Comparison of ENCODE assay signal across 31 mouse cellular contexts in the genomic region with DNA sequence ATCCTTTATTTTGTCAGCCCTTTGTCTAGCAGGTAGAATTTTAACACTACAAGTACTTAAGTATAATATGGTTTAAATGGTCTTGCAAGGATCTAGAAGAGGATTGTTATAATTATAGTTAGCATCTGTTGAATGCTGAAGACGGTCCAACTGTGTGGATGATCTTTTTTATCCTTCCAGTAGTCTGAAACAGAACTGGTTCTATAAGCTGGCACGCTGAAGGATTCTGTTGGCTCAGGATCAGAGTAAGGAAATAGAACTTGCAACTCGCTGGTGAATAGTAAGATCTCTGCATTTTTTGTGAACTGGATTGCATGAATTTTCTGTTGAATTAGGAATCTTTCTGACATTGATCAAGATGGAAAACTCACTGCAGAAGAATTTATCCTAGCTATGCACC.
DNase-seq lines count a peak whose midpoint lies in the region; ATAC-seq and TF ChIP-seq lines count a peak whose summit lies in the region.
"Had no signal": no experiment of that assay in that cellular context is flagged by ENCODE, and none has a peak within 500 bp of the region (broad histone marks: within the 10 kb centered on the region; RNA-seq: fewer than 3 reads in every experiment).

No protein-coding gene starts in this region.

- H3K9me3 ChIP-seq in forebrain, postnatal 0 days (ENCODE audit: low read length) = no peaks in the 10 kb centered on the region
- no peaks in the 10 kb centered on the region for H3K9me3 ChIP-seq in forebrain, embryonic 13.5 days (replicated peaks)
- H3K9me3 ChIP-seq: embryonic facial prominence, embryonic 10.5 days; embryonic facial prominence, embryonic 13.5 days; forebrain, embryonic 12.5 days; G1E; heart, embryonic 15.5 days; hindbrain, embryonic 13.5 days had no signal

- peaks cover 62% of the 10 kb centered on the region for H3K36me3 ChIP-seq in forebrain, postnatal 0 days (ENCODE audit: insufficient read depth)
- peaks cover 80% of the 10 kb centered on the region for H3K36me3 ChIP-seq in forebrain, embryonic 13.5 days (ENCODE audit: poor library complexity, severe bottlenecking)

- H3K4me3 ChIP-seq in forebrain, postnatal 0 days (ENCODE audit: low read depth, low read length) = no peak overlapping the region
- no peak overlapping the region for H3K4me3 ChIP-seq in forebrain, embryonic 13.5 days
- H3K4me3 ChIP-seq in cerebellum, adult 2 months (replicated peaks; ENCODE audit: insufficient read depth, low read depth, low read length) = no peak overlapping the region
- H3K4me3 ChIP-seq: embryonic facial prominence, embryonic 10.5 days; embryonic facial prominence, embryonic 13.5 days; erythroblast, embryonic 14.5 days; forebrain, embryonic 12.5 days; heart, embryonic 12.5 days; heart, embryonic 15.5 days; hindbrain, embryonic 10.5 days; hindbrain, embryonic 13.5 days had no signal

- peak; percentile 60 for DNase-seq in forebrain, postnatal 0 days
- DNase-seq in left cerebral cortex, postnatal 14 days (ENCODE audit: low spot score in 2 of 2) = peak; percentile 38 to 51
- no peak for DNase-seq in left cerebral cortex, postnatal 4 days
- DNase-seq in right cerebral cortex, postnatal 4 days = peak; percentile 33
- DNase-seq in right cerebral cortex, postnatal 25 days = no peak
- no peak for DNase-seq in cerebellum, adult 2 months
- DNase-seq: adrenal gland, postnatal 10 days; adrenal gland, postnatal 36 days; B cell, adult 2 months; cerebellum, adult 11 months; cerebellum, adult 8-10 months; cerebellum, postnatal 10 days; cerebellum, postnatal 36 days; embryo, embryonic 11 days; gastrocnemius, postnatal 25 days; heart, adult 18-20 months; heart, postnatal 10 days; heart, postnatal 36 days had no signal

- no peaks in the 10 kb centered on the region for H3K27me3 ChIP-seq in forebrain, postnatal 0 days (ENCODE audit: insufficient read depth, low read length)
- H3K27me3 ChIP-seq in forebrain, embryonic 13.5 days = no peaks in the 10 kb centered on the region
- no peaks in the 10 kb centered on the region for H3K27me3 ChIP-seq in cerebellum, adult 2 months (ENCODE audit: control insufficient read depth, insufficient read depth, low read length)
- H3K27me3 ChIP-seq: CH12.LX; embryonic facial prominence, embryonic 13.5 days; forebrain, embryonic 12.5 days; heart, embryonic 12.5 days; heart, embryonic 15.5 days; hindbrain, embryonic 13.5 days; Patski had no signal

- no peak overlapping the region for H3K9ac ChIP-seq in forebrain, postnatal 0 days
- no peak overlapping the region for H3K9ac ChIP-seq in forebrain, embryonic 13.5 days
- H3K9ac ChIP-seq: embryonic facial prominence, embryonic 13.5 days; forebrain, embryonic 12.5 days; heart, embryonic 12.5 days; heart, embryonic 15.5 days; hindbrain, embryonic 13.5 days had no signal

- no peak for TF ChIP-seq POLR2A in cerebellum, adult 2 months (IDR thresholded peaks at IDR 0.05; ENCODE audit: borderline replicate concordance, insufficient read depth, low read length)

- intact Hi-C loops in left cerebral cortex, postnatal 14 days (cut with DNase I) = no loop called here
- intact Hi-C loops in left cerebral cortex, postnatal 4 days (cut with DNase I) = no loop called here

- peak; percentile 25 for ATAC-seq in forebrain, postnatal 0 days
- no peak for ATAC-seq in forebrain, embryonic 13.5 days
- ATAC-seq: hindbrain, embryonic 16.5 days; Patski had no signal

- H3K4me1 ChIP-seq in forebrain, postnatal 0 days (ENCODE audit: insufficient read depth) = no peaks in the 10 kb centered on the region; the same call in none of the 2 replicates
- no peaks in the 10 kb centered on the region for H3K4me1 ChIP-seq in forebrain, embryonic 13.5 days
- H3K4me1 ChIP-seq in cerebellum, adult 2 months (ENCODE audit: control insufficient read depth, insufficient read depth, low read length) = no peaks in the 10 kb centered on the region; the same call in 1 of the 2 replicates
- H3K4me1 ChIP-seq: embryonic facial prominence, embryonic 10.5 days; embryonic facial prominence, embryonic 13.5 days; forebrain, embryonic 12.5 days; heart, embryonic 12.5 days; heart, embryonic 15.5 days; hindbrain, embryonic 10.5 days; hindbrain, embryonic 13.5 days had no signal

- WGBS in forebrain, postnatal 0 days = 65% methylated on average over 3 of the region's 3 CpGs
- 93% methylated on average over 3 of the region's 3 CpGs for WGBS in forebrain, embryonic 13.5 days
- 18% methylated on average over 3 of the region's 3 CpGs for WGBS in cerebellum, adult 2 months

- no peak overlapping the region for H3K4me2 ChIP-seq in forebrain, postnatal 0 days (ENCODE audit: low read depth)
- H3K4me2 ChIP-seq in forebrain, embryonic 13.5 days = no peak overlapping the region
- H3K4me2 ChIP-seq: embryonic facial prominence, embryonic 13.5 days; forebrain, embryonic 12.5 days; heart, embryonic 12.5 days; heart, embryonic 15.5 days; hindbrain, embryonic 13.5 days had no signal

- no peak for TF ChIP-seq CTCF in forebrain, postnatal 0 days (IDR thresholded peaks at IDR 0.05; ENCODE audit: low read depth)
- no peak for TF ChIP-seq CTCF in cerebellum, adult 2 months (IDR thresholded peaks at IDR 0.05; ENCODE audit: borderline replicate concordance, insufficient read depth, low read depth, low read length)

- H3K27ac ChIP-seq in forebrain, postnatal 0 days (ENCODE audit: low read depth, low read length) = no peak overlapping the region
- H3K27ac ChIP-seq in forebrain, embryonic 13.5 days = no peak overlapping the region
- H3K27ac ChIP-seq in cerebellum, adult 2 months (ENCODE audit: insufficient read depth, low read length) = no peak overlapping the region
- H3K27ac ChIP-seq: embryonic facial prominence, embryonic 10.5 days; embryonic facial prominence, embryonic 13.5 days; forebrain, embryonic 12.5 days; heart, embryonic 15.5 days; hindbrain, embryonic 10.5 days; hindbrain, embryonic 13.5 days had no signal

Comparison
In these comparisons a context has a peak if more than half of its experiments do, and no peak if none do; other contexts are left out.
1. DNase-seq: peak in forebrain, postnatal 0 days (single experiment), left cerebral cortex, postnatal 14 days (2 of 2) and right cerebral cortex, postnatal 4 days (single experiment); none in left cerebral cortex, postnatal 4 days (single experiment), right cerebral cortex, postnatal 25 days (single experiment) and cerebellum, adult 2 months (0 of 2).